Mouse (Mus musculus) bone marrow macrophage, adult 2 months (primary cell): ENCODE results near the gene P2rx4.

ENCODE experiments used
- CTCF ChIP-seq: IDR thresholded peaks from 2 replicates; pipeline ENCODE4 v1.5.1; 2012; ENCODE audit warnings: low read depth, mild to moderate bottlenecking, low read length, moderate library complexity
- POLR2A ChIP-seq: IDR thresholded peaks from 2 replicates; pipeline ENCODE4 v1.6.1; 2012; ENCODE audit warnings: mild to moderate bottlenecking, low read depth, low read length, borderline replicate concordance

DNA sequence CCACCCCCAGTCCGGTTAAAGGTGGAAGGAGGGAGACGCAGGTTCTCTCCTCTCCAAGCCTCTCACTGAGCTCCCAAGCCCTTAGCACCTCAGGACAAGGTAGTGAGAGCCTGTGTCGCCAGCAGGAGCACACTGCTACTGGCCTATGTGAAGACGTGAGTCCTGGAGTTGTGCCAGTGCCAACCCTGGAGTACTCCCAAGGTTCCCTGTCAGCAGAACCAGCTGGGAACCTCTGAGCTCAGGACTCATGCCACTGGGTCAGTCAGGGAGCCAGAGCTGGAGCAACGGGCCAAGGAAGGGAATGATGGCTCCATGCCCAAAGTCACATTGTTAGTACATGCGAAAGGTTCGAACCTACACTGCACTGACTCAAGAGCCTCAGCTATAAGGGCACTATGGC lies 49.3 kb downstream of the P2rx4 start:
- no peak for TF ChIP-seq POLR2A
- TF ChIP-seq CTCF, result no peak
